Mouse (Mus musculus) testis, adult 2 months (tissue): ENCODE measurements at regions not wholly inside any gene's neighbourhood (a gene's known extent, or its start where the extent isn't known, plus 50 kb on each side); places are given as distances from the start of the nearest gene placed in this dataset.

Experiments used
- H3K27ac ChIP-seq: fragments of 200-500 bp; 2 replicates; pipeline ENCODE4 v1.5.1; 2012; ENCODE audit warnings: low read depth, low read length; ENCODE audit not compliant: control insufficient read depth, insufficient read depth
- H3K27me3 ChIP-seq: fragments of 200-500 bp; 2 replicates; pipeline ENCODE4 v1.6.1; 2012; ENCODE audit warnings: mild to moderate bottlenecking, low read length, moderate library complexity; ENCODE audit not compliant: control insufficient read depth, insufficient read depth
- H3K36me3 ChIP-seq: fragments of 200-500 bp; 2 replicates; pipeline ENCODE4 v1.6.1; 2012; ENCODE audit warnings: mild to moderate bottlenecking, low read length; ENCODE audit not compliant: control insufficient read depth, insufficient read depth
- H3K4me1 ChIP-seq: fragments of 200-500 bp; 2 replicates; pipeline ENCODE4 v1.6.1; 2012; ENCODE audit warnings: low read length; ENCODE audit not compliant: control insufficient read depth, insufficient read depth
- H3K4me3 ChIP-seq: fragments of 200-500 bp; 2 replicates; pipeline ENCODE4 v1.5.1; 2012; ENCODE audit warnings: low read depth, mild to moderate bottlenecking, low read length, moderate library complexity, mixed read lengths; ENCODE audit not compliant: control insufficient read depth
- CTCF ChIP-seq: fragments of 200-500 bp; IDR thresholded peaks from 2 replicates; pipeline ENCODE4 v1.5.1; 2012; ENCODE audit warnings: low read depth, mild to moderate bottlenecking, inconsistent platforms, low read length, moderate library complexity; ENCODE audit not compliant: control insufficient read depth, insufficient read depth, insufficient replicate concordance
- POLR2A ChIP-seq: fragments of 200-500 bp; IDR thresholded peaks from 2 replicates; pipeline ENCODE4 v1.6.1; 2012; ENCODE audit warnings: low read depth, mild to moderate bottlenecking, inconsistent platforms, low read length, moderate library complexity; ENCODE audit not compliant: control insufficient read depth

DNA sequence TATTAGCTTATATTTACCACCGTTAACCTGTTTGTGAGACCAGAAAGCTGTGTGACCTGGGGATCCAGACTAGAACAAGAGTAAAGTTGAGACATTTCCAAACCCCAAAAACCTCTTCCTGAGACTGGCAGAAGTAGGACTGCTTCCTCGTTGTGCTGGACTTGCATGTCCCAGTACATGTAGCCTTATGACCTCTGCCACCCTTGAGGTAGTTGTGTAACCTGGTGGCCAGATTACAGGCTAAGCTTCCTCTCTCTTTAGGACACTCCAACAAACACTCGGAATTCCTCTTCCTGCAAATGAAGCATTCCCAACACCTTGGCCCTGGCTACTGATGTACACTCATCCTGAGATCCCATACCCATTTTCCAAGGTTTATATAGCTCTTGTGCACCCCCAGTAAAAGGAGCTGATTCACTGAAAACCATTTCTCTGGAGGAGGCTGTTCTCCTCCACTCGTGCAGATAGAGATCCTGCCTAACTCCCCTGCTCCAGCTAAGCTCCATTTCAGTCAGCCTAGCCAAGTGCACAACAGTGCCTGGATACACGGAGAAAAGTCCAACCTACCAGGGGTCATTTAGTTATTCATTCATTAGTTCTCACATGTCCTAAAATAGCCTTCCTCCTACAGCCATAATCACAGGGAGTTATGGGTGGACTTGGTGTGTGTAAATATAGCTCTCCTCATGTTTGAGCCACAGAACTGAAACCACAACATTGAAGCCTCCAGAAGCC lies 289.4 kb downstream of the Pmp22 start:
- Histone ChIP-seq H3K4me1 (no peaks in the 10 kb centered on the region), H3K27me3 (no peaks in the 10 kb centered on the region), H3K36me3 (no peaks in the 10 kb centered on the region), H3K4me3 (no peak overlapping the region), H3K27ac (no peak overlapping the region)
- TF ChIP-seq POLR2A (no peak), CTCF (no peak)

DNA sequence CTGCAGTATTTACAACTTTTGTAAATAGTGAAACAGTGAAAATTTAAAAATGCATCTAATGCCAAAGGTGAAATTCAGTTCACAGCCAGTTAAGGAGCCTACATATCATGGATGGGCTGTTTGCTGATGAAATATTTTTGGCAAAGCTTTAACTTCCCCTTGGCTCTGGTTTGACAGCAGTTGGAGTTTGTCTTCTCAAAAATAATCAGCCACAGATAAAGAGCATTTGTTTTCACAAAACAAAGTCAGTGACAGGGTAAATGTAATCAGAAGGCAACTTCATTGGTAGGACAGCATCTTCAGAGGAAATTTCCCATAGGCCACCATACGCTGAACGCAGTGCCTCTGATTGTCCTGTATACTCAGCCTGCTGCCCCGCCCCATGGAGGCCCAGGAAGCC lies 291.6 kb downstream of the Pmp22 start:
- TF ChIP-seq POLR2A (no peak), CTCF (no peak)

DNA sequence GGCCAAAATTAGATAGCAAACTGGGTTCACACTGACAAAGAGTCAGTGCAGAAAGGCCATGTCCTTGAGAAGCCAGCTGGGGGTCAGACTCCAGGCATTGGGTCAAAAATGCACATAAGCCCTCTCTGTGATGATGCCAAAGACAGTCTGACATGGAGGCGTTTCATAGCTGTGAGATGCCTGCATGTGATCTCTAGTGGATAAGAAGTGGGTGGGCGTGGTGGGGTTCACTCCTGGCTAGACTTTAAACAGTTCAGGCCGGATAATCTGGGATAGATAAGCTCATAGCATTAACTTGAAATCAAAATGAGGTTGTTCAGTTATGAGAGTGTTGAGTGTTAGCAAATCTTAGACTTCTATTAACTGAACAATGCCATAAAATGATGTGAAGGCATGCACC lies 293.3 kb downstream of the Pmp22 start:
- TF ChIP-seq POLR2A: no peak
- no peak for TF ChIP-seq CTCF
- H3K27ac ChIP-seq: no peak overlapping the region
- no peak overlapping the region for H3K4me3 ChIP-seq
- no peaks in the 10 kb centered on the region for H3K36me3 ChIP-seq
- no peaks in the 10 kb centered on the region for H3K4me1 ChIP-seq
- no peaks in the 10 kb centered on the region for H3K27me3 ChIP-seq

More for the DNA sequence above, 291.6 kb downstream of the Pmp22 start:
- Histone ChIP-seq H3K4me1 (no peaks in the 10 kb centered on the region), H3K27ac (no peak overlapping the region), H3K36me3 (no peaks in the 10 kb centered on the region), H3K4me3 (no peak overlapping the region), H3K27me3 (no peaks in the 10 kb centered on the region)

DNA sequence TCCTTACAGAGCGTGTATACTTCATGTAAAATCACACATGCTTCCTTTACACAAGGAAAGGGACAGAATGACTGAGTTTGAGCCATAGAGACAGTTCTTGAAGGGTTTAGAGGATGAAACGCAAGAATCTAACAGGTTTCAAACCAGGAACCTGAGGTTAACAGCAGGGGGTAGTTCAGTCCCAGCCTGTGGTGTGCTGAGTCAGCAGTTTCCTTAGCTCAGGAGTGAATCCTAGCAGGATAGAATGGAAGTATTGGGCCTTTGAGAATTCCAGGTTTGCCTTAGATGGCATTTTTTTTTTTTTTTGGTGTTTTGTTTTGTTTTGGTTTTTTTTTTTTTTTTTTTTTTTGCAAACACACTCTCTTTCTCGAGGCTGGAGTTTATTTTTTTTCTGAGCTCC lies 295.5 kb downstream of the Pmp22 start:
- Histone ChIP-seq H3K27ac (no peak overlapping the region), H3K36me3 (no peaks in the 10 kb centered on the region), H3K27me3 (no peaks in the 10 kb centered on the region), H3K4me3 (no peak overlapping the region), H3K4me1 (no peaks in the 10 kb centered on the region)
- TF ChIP-seq POLR2A: no peak
- TF ChIP-seq CTCF: no peak

DNA sequence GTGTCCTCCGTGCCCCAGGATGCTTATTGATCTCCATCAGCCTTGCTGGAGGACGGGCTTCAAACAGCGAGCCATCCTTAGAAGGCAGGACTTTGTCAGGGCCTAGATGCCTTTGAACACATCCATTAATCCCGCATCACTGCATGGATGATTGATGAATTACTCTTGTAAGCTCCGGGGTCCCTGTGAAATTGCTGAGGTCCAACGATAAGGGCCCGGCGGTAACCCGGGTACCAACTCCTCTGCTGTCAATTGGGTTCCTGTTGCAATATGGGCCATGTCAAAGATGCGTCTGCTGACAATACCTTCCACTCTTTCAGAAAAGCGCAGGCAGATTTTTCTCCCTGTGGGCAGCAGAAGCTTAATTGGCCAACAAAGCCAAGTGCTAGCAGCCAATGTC lies 297.0 kb downstream of the Pmp22 start:
- no peak overlapping the region for H3K27ac ChIP-seq
- no peaks in the 10 kb centered on the region for H3K27me3 ChIP-seq
- TF ChIP-seq POLR2A (no peak), CTCF (no peak)
- H3K4me1 ChIP-seq: no peaks in the 10 kb centered on the region
- no peak overlapping the region for H3K4me3 ChIP-seq
- no peaks in the 10 kb centered on the region for H3K36me3 ChIP-seq

DNA sequence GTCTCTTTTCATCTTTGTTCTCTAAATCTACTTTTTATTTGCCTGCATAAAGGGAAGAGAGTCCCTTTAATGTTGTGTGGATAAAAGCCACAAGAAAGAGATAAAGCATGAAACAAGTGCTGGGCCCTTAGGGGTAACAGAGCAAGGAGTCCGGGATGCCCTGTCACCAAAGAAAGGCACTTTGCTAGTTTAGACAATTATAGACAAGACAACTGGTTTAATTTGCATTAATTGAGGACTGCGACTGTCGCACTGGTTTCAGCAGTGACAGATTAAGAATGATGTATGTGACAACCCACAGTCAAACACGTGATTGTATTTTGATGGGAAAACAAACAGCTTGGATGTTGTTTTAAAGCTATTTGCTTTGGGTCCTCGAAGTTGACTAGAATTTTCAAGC lies 325.0 kb downstream of the Pmp22 start:
- Histone ChIP-seq H3K36me3 (no peaks in the 10 kb centered on the region), H3K27me3 (no peaks in the 10 kb centered on the region), H3K4me1 (peaks cover 8% of the 10 kb centered on the region), H3K27ac (no peak overlapping the region), H3K4me3 (no peak overlapping the region)
- no peak for TF ChIP-seq POLR2A
- TF ChIP-seq CTCF: no peak

DNA sequence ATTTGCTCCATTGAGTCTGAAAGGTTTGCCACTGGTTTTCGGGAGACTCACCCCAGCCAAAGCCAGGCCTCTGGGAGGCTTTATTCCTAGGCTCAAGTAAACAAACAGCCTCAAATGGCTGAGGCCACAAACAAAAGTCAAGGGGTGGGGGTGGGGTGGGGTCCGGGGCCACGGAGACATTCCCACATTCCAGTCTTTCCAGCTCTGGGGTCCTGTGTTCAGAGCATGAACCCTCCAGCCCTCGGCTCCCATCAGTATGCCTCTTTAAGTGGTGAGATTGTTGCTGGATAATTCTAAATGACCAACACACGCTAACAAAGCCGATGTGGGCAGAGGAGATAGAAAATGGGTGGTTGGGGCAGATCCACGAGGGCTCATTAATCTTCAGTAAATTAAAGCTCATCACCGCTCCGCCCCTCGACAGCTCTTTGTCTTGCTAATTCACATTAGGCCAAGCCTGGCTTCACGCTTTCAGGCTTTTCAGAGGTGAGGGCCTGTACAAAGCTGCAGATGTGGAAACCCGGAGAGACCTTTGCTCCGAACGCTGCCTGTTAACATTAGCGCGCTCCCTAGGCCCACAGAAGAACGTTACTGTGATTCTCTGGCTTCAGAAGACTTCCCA lies 326.2 kb downstream of the Pmp22 start:
- H3K4me3 ChIP-seq: no peak overlapping the region

More for the DNA sequence above, 326.2 kb downstream of the Pmp22 start:
- peaks cover 8% of the 10 kb centered on the region for H3K4me1 ChIP-seq
- no peaks in the 10 kb centered on the region for H3K36me3 ChIP-seq
- H3K27me3 ChIP-seq: no peaks in the 10 kb centered on the region
- TF ChIP-seq CTCF (no peak), POLR2A (no peak)
- no peak overlapping the region for H3K27ac ChIP-seq
